Mouse (Mus musculus) gastrocnemius, adult 8-10 months (tissue): Measurements from ENCODE around the gene Bend3. TPM values are rescaled to one million over a fixed set of nuclear protein-coding genes. Genes with fewer than 3 reads are reported as not detected.
A peak's percentile ranks its signal among the peaks of the same experiment; 100 is the strongest.

Source experiments
- DNase-seq, 2 experiments: peaks; one replicate each; pipeline ENCODE4 v3.0.0; 2022; ENCODE audit warnings: low spot score in 2 of 2
- total RNA-seq, 4 experiments: library from RNA; stranded (reverse); gene quantifications; 2 replicates each; pipeline ENCODE4 v1.2.4; 2022

The Bend3 gene
- total RNA-seq, 4 experiments from 2014 or later = 4.2 to 5.6 (median 4.9) TPM

- no peak for DNase-seq
Observed at GRCm38 (mm10) chr10:43527283-43528269, 48.9 kb downstream of the Bend3 start.

- DNase-seq = no peak
Observed at GRCm38 (mm10) chr10:43534382-43534781, 55.8 kb downstream of the Bend3 start.

GRCm38 (mm10) chr10:43537652-43538051 lies 59.0 kb downstream of the Bend3 start:
- DNase-seq = no peak

GRCm38 (mm10) chr10:43538831-43539230 lies 60.2 kb downstream of the Bend3 start:
- DNase-seq = no peak

- no peak for DNase-seq
Observed at GRCm38 (mm10) chr10:43539746-43540310, 61.2 kb downstream of the Bend3 start.

- DNase-seq = peak; percentile 93 to 95
Observed at GRCm38 (mm10) chr10:43540442-43541152, 62.0 kb downstream of the Bend3 start, which contains the start of gene 1700021F05Rik. TSS of gene 1700021F05Rik (minus strand) at chr10:43540994.

- no peak for DNase-seq
Observed at GRCm38 (mm10) chr10:43541153-43541544, 62.5 kb downstream of the Bend3 start.

GRCm38 (mm10) chr10:43549411-43549810 lies 70.8 kb downstream of the Bend3 start:
- no peak for DNase-seq

GRCm38 (mm10) chr10:43550923-43551322 lies 72.3 kb downstream of the Bend3 start:
- no peak for DNase-seq

- no peak for DNase-seq
Observed at GRCm38 (mm10) chr10:43551388-43551787, 72.8 kb downstream of the Bend3 start.

GRCm38 (mm10) chr10:43557630-43558165 lies 79.1 kb downstream of the Bend3 start:
- no peak for DNase-seq

GRCm38 (mm10) chr10:43559313-43559712 lies 80.7 kb downstream of the Bend3 start:
- DNase-seq = no peak

- DNase-seq = no peak
Observed at GRCm38 (mm10) chr10:43560765-43561164, 82.1 kb downstream of the Bend3 start.

GRCm38 (mm10) chr10:43561311-43561710 lies 82.7 kb downstream of the Bend3 start:
- DNase-seq = no peak

Other genes with a start within 250 kb of the Bend3 start
- gene Gm9803, start 45.3 kb downstream of the Bend3 start, total RNA-seq = 10 to 100 TPM in 1 of 4 experiments, 1 to 10 TPM in 1, not detected in 2; 9.8 to 13.6 TPM
- gene 1700021F05Rik, start 62.2 kb downstream of the Bend3 start, total RNA-seq = 10 to 100 TPM; 79.7 to 88.8 (median 82.2) TPM
- 100 to 1,000 TPM; 187 to 252 (median 190) TPM for gene Cd24a, start 99.5 kb downstream of the Bend3 start, total RNA-seq